Mouse (Mus musculus): ENCODE data around the gene Tle1. TPM values are rescaled to one million over a fixed set of nuclear protein-coding genes. Genes with fewer than 3 reads are reported as not detected.

Tle1 gene
- total and polyA plus RNA-seq, 2 experiments, result 55.8 to 84.4 TPM

- 45% methylated on average over 6 of the region's 6 CpGs for WGBS
- H3K4me3 ChIP-seq (ENCODE audit: insufficient read depth, low read depth, low read length), result no peak overlapping the region
- H3K27me3 ChIP-seq (ENCODE audit: control insufficient read depth, insufficient read depth, low read length), result no peaks in the 10 kb centered on the region
- H3K4me1 ChIP-seq (ENCODE audit: control insufficient read depth, insufficient read depth, low read length), result peaks cover 2% of the 10 kb centered on the region; the same call in 1 of the 2 replicates
- H3K36me3 ChIP-seq (ENCODE audit: control insufficient read depth, insufficient read depth, low read length), result no peaks in the 10 kb centered on the region
- no peak for DNase-seq (ENCODE audit: extremely low read depth, low read depth, low spot score)
- no peak overlapping the region for H3K9ac ChIP-seq (ENCODE audit: low read depth, low read length)
- TF ChIP-seq CTCF (IDR thresholded peaks at IDR 0.05; ENCODE audit: low read depth, low read length) (no peak), POLR2A (IDR thresholded peaks at IDR 0.05; ENCODE audit: extremely low read depth, insufficient read depth, low read length) (no peak)
- H3K27ac ChIP-seq (replicated peaks; ENCODE audit: insufficient read depth, low read depth, low read length), result no peak overlapping the region
- H3K79me2 ChIP-seq (ENCODE audit: control insufficient read depth, insufficient read depth, low read length), result peaks cover 11% of the 10 kb centered on the region; the same call in 1 of the 2 replicates
Measured at GRCm38 (mm10) chr4:72204420-72205045, 3.8 kb upstream of the Tle1 start.

GRCm38 (mm10) chr4:72201521-72201991 is 837 bp upstream of the Tle1 start:
- Histone ChIP-seq H3K4me1 (ENCODE audit: control insufficient read depth, insufficient read depth, low read length) (peaks cover 7% of the 10 kb centered on the region), H3K36me3 (ENCODE audit: control insufficient read depth, insufficient read depth, low read length) (peaks cover 7% of the 10 kb centered on the region), H3K27ac (replicated peaks; ENCODE audit: insufficient read depth, low read depth, low read length) (peak overlapping the region; percentile 61), H3K27me3 (ENCODE audit: control insufficient read depth, insufficient read depth, low read length) (no peaks in the 10 kb centered on the region), H3K4me3 (ENCODE audit: insufficient read depth, low read depth, low read length) (peak overlapping the region; percentile 68), H3K79me2 (ENCODE audit: control insufficient read depth, insufficient read depth, low read length) (peaks cover 16% of the 10 kb centered on the region; the same call in 1 of the 2 replicates), H3K9ac (ENCODE audit: low read depth, low read length) (peak overlapping the region; percentile 63)
- TF ChIP-seq POLR2A (IDR thresholded peaks at IDR 0.05; ENCODE audit: extremely low read depth, insufficient read depth, low read length) (no peak), CTCF (IDR thresholded peaks at IDR 0.05; ENCODE audit: low read depth, low read length) (no peak)
- peak; percentile 68 for DNase-seq (ENCODE audit: extremely low read depth, low read depth, low spot score)
- WGBS, result under 1% methylated on average over 24 of the region's 24 CpGs

GRCm38 (mm10) chr4:72199571-72200558 is 854 bp downstream of the Tle1 start:
- DNase-seq (ENCODE audit: extremely low read depth, low read depth, low spot score), result peak; percentile 32
- no peaks in the 10 kb centered on the region for H3K27me3 ChIP-seq (ENCODE audit: control insufficient read depth, insufficient read depth, low read length)
- H3K36me3 ChIP-seq (ENCODE audit: control insufficient read depth, insufficient read depth, low read length), result peaks cover 19% of the 10 kb centered on the region
- peak overlapping the region; percentile 96 for H3K9ac ChIP-seq (ENCODE audit: low read depth, low read length)
- TF ChIP-seq CTCF (IDR thresholded peaks at IDR 0.05; ENCODE audit: low read depth, low read length) (no peak), POLR2A (IDR thresholded peaks at IDR 0.05; ENCODE audit: extremely low read depth, insufficient read depth, low read length) (no peak)
- under 1% methylated on average over 103 of the region's 103 CpGs for WGBS
- peaks cover 16% of the 10 kb centered on the region; the same call in 1 of the 2 replicates for H3K79me2 ChIP-seq (ENCODE audit: control insufficient read depth, insufficient read depth, low read length)
- H3K4me1 ChIP-seq (ENCODE audit: control insufficient read depth, insufficient read depth, low read length), result peaks cover 10% of the 10 kb centered on the region
- peak overlapping the region; percentile 95 for H3K27ac ChIP-seq (replicated peaks; ENCODE audit: insufficient read depth, low read depth, low read length)
- peak overlapping the region; percentile 95 for H3K4me3 ChIP-seq (ENCODE audit: insufficient read depth, low read depth, low read length)

- peak overlapping the region; percentile 58 for H3K9ac ChIP-seq (ENCODE audit: low read depth, low read length)
- H3K27me3 ChIP-seq (ENCODE audit: control insufficient read depth, insufficient read depth, low read length), result no peaks in the 10 kb centered on the region
- H3K79me2 ChIP-seq (ENCODE audit: control insufficient read depth, insufficient read depth, low read length), result peaks cover 25% of the 10 kb centered on the region; the same call in 1 of the 2 replicates
- WGBS, result under 1% methylated on average over 22 of the region's 22 CpGs
- H3K4me1 ChIP-seq (ENCODE audit: control insufficient read depth, insufficient read depth, low read length), result peaks cover 17% of the 10 kb centered on the region
- H3K36me3 ChIP-seq (ENCODE audit: control insufficient read depth, insufficient read depth, low read length), result peaks cover 28% of the 10 kb centered on the region
- DNase-seq (ENCODE audit: extremely low read depth, low read depth, low spot score), result peak; percentile 100
- H3K27ac ChIP-seq (replicated peaks; ENCODE audit: insufficient read depth, low read depth, low read length), result peak overlapping the region; percentile 95
- peak overlapping the region; percentile 95 for H3K4me3 ChIP-seq (ENCODE audit: insufficient read depth, low read depth, low read length)
- peak; percentile 91 for TF ChIP-seq CTCF (IDR thresholded peaks at IDR 0.05; ENCODE audit: low read depth, low read length)
- TF ChIP-seq POLR2A (IDR thresholded peaks at IDR 0.05; ENCODE audit: extremely low read depth, insufficient read depth, low read length), result peak; percentile 58; the same call in 1 of the 2 replicates
Measured at GRCm38 (mm10) chr4:72198877-72199411, 1.8 kb downstream of the Tle1 start.

GRCm38 (mm10) chr4:72197888-72198605 is 2.7 kb downstream of the Tle1 start:
- no peak for TF ChIP-seq CTCF (IDR thresholded peaks at IDR 0.05; ENCODE audit: low read depth, low read length)
- TF ChIP-seq POLR2A (IDR thresholded peaks at IDR 0.05; ENCODE audit: extremely low read depth, insufficient read depth, low read length), result no peak
- WGBS, result 11% methylated on average over 7 of the region's 7 CpGs
- peak; percentile 96 for DNase-seq (ENCODE audit: extremely low read depth, low read depth, low spot score)
- H3K79me2 ChIP-seq (ENCODE audit: control insufficient read depth, insufficient read depth, low read length), result peaks cover 25% of the 10 kb centered on the region; the same call in 1 of the 2 replicates
- H3K36me3 ChIP-seq (ENCODE audit: control insufficient read depth, insufficient read depth, low read length), result peaks cover 36% of the 10 kb centered on the region
- peak overlapping the region; percentile 83 for H3K27ac ChIP-seq (replicated peaks; ENCODE audit: insufficient read depth, low read depth, low read length)
- no peaks in the 10 kb centered on the region for H3K27me3 ChIP-seq (ENCODE audit: control insufficient read depth, insufficient read depth, low read length)
- H3K9ac ChIP-seq (ENCODE audit: low read depth, low read length), result peak overlapping the region; percentile 73
- peak overlapping the region; percentile 44 for H3K4me3 ChIP-seq (ENCODE audit: insufficient read depth, low read depth, low read length)
- peaks cover 19% of the 10 kb centered on the region for H3K4me1 ChIP-seq (ENCODE audit: control insufficient read depth, insufficient read depth, low read length)
